Mouse (Mus musculus): ENCODE results near the gene Adprh.

Gene Adprh

DNA sequence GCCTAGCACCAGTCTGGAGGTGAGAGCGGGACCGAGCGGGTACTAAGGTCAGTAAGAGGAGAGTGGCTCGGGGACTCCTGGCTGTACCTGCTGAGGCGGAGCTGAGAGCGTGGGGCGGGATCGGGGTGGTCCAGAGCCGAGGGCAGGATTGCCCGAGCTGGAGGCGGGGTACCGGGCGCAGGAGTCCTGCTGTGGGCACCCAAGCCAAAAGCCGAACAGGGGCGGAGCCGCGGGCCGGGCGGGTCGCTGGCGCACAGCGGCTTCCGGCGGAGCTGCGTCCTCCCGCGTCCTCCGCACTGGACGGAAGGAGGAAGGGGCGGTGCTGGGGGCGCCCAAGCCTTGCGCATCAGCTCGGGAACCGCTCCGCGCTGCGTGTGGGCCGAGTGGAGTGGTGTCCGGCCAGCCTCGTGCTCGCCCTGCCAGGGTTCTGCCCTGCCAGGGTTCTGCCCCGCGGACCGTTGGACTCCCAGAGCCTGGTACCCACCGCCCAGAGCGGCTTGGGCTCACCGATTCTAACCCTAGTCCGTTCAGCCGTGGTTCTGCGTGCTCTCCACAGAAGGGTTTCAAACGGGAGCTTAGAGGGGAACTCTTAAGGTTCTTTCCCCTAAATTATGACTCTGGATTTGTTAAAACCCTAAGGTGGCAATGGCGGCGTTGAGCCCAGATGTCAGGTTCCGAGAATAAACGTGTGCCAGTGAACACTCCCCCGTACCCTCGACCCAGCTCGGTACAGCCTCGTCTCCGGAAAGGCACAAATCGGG lies at the start of gene Adprh:
Adprh (minus strand) TSS at position 262 of the 761 bp plus-strand sequence.
- peak; percentile 93 to 95 for DNase-seq

DNA sequence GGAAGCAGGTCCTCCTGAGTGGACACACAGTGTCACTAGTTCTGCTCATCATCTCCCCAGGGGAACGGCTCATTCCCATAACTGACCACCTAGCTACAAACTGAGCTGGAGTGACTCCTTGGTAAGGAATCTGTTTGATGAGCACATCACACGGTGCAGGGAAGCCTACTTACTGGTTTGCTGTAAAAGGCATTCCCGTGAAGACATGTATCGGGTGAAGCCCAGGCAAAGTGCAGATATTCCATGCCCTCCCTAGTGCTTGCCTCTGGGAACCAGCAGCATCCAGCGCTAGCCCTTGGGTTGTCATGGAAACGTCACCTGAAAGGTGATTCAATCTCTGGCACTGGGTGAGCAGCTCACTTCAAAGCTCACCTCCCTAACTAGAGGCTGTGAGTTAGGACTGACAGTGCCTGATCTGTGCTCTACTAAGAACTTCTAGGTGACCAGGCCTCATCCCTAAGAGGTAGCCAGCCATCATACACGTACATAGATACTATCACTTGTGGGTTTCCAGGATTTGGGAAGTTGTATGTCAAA lies 44.2 kb upstream of the Adprh start:
- DNase-seq, result no peak

DNA sequence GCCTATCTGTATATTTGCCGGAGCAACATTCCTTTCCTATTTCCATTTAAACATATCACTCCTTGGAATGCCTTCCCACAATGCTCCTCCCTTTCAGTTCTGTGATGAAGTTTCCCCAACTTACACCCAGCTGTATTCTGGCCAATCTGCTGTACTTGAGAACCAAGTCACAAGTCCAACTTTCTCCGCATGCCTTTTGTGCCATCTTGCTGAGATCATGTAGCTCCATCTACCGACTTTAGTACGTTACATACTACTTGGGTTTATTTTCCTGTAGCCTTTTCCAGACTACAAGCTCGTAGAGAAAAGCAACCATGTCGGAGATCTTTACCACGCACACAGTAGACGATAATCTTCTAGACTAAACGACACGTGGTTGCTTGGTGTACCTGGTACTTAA lies 41.4 kb upstream of the Adprh start:
- no peak for DNase-seq

DNA sequence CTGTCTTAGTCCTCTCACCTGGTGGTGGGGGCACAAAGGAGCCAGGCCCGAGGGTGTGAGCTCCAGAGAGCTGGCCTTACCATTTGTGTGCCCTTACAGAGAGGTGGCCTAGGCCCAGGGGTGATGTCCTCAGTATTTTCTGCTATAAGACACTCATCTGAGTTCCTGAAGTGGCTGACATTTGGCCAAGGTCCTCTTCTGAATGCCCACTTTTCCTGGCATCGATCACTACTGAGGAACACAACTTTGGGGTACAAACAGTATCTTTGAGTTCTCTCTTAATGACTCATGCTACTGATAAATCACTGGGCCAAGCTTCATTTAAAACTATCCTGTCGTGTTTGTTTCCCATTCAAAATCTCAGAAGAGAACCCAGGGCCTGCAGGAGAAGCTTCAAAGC lies 40.0 kb upstream of the Adprh start:
- DNase-seq, result no peak

- DNase-seq, result no peak
Measured at GRCm38 (mm10) chr16:38483582-38484309, 31.2 kb upstream of the Adprh start.

GRCm38 (mm10) chr16:38482780-38483562 lies 30.5 kb upstream of the Adprh start:
- peak in 1 of 2 experiments; percentile 57 for DNase-seq

GRCm38 (mm10) chr16:38481327-38481726 lies 28.8 kb upstream of the Adprh start:
- no peak for DNase-seq

DNA sequence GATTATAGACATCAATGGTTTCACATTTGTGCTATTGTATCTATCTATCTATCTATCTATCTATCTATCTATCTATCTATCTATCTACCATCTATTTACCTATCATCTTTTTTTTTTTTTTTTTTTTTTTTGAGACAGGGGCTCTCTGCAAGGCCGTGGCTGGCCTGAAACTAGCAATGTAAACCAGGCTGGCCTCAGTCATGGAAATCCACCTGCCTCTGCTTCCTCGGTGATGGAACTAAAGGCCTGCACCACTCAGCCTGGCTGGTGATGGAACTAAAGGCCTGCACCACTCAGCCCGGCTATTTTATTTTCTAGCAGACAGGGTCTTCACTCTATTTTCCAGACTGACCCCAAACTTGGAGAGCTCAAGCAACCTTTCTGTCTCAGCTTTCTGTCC lies 25.8 kb upstream of the Adprh start:
- no peak for DNase-seq

- peak; percentile 11 for DNase-seq
Measured at GRCm38 (mm10) chr16:38477241-38477608, 24.7 kb upstream of the Adprh start.

- peak; percentile 62 to 68 for DNase-seq
Measured at GRCm38 (mm10) chr16:38476312-38477240, 24.1 kb upstream of the Adprh start.

- no peak for DNase-seq
Measured at GRCm38 (mm10) chr16:38475681-38476311, 23.3 kb upstream of the Adprh start.

GRCm38 (mm10) chr16:38474677-38475286 lies 22.3 kb upstream of the Adprh start:
- no peak for DNase-seq

DNA sequence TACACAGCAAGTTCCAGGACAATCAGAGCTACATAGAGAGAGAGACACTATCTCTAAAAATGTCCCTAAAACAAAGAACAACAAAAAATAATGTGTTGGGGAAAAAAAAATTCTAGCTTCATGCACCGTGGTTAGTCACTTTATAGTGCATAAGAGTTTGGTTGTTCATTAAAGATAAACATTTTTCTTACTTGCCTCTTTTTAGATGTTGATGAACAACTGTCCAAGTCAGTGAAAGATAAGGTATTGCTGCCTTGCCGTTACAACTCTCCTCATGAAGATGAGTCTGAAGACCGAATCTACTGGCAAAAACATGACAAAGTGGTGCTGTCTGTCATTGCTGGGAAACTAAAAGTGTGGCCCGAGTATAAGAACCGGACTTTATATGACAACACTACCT lies 21.2 kb upstream of the Adprh start:
- no peak for DNase-seq

DNA sequence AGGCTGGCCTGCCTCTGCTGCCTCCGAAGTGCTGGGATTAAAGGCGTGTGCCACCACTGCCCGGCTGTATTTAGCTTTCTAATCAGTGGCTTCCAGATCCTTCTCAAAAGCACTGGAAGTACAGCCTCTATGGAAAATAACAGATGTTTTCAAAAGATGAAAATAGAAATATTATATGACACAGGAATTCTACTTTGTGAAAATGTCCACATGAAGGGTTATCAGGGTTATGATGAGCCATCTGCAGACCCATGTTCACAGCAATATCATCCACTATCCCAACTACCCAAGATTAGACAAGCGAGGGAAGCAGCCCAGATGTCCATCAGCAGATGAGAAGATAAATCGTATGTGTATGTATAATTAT lies 20.0 kb upstream of the Adprh start:
- no peak for DNase-seq

DNA sequence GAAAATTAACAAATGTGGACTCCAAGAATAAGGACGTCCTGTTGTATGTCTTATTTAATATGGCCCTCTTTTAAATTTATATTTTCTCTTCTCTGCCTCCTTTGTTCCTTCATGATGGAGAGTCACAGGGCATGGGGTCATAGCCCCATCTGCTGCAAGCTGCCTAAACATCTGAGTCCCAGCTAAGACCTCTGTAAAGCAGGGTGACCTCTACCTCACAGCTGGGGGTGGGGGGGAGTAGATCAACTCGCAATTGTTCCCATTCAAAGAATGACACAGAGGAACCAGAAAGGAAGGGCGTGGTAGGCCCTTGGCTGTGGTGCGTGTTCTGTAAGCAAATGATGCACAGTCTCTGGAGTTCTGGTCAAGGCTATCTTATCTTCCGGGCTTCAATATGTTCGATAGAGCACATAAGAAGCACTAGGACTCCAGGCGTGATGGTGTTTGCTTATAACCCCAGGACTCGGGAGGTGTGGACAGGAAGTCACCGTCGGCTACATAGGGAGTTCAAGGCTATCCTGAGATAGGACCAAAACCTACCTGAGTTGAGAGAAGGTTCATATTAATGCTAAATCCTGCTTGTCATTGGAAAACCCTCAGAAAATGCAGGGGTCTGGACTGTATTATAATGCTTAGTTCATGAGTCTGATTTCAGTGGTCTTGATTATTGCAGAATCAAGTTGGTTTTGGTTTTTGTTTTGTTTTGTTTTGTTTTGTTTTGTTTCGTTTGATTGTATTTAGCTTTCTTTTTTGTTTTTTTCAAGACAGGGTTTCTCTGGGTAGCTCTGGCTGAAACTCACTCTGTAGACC lies 19.4 kb upstream of the Adprh start:
- no peak for DNase-seq

GRCm38 (mm10) chr16:38469437-38469836 lies 16.9 kb upstream of the Adprh start:
- no peak for DNase-seq

DNA sequence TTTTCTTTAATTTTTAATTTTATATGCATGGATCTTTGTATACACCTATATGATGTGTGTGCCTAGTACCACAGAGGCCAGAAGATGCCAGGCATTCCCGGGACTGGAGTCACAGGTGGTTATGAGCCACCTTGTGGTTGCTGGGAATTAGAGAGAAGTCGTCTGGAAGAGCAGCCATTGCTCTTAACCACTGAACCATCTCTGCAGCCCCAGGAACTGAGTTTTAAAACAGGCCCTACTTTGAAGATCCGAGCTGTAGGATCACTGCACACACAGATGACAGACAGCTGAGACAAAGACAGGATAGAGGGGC lies 16.2 kb upstream of the Adprh start:
- no peak for DNase-seq

DNA sequence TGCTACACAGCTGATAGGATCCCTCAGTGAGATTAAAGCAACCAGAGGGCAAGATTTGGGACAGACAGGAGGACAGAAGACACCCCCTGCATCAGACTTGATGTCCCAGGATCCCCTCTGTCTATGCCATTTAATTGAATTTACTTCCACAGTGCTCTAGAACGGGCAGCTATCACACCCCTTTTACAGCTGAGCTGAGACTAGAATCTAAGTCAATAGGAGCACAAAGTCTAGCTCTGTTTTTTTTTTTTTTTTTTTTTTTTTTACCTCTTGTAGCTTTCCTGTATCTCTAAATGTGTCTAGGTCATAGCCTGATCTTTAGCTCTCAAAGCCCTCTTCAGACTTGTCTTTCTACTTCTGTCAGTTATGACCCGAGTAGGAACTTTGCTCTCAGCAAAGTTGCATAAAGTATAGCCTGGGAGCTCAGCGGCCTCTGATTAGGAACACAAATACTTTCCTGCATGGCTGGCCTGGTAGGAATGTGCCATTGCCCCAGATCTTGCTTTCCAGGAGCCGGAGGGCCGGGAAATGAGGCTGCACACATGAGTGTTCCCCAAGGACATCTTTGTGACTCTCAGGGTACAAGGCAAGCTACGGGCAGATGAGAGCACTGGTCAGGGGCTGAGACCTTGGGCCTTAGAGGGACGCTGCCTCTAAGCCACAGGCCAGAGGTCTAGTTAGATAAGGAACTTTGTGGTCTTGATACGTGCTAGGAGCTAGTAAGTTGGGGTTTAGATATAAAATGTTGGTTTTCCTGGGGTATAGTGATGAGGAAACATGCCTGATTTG lies 15.6 kb upstream of the Adprh start:
- DNase-seq, result no peak

DNA sequence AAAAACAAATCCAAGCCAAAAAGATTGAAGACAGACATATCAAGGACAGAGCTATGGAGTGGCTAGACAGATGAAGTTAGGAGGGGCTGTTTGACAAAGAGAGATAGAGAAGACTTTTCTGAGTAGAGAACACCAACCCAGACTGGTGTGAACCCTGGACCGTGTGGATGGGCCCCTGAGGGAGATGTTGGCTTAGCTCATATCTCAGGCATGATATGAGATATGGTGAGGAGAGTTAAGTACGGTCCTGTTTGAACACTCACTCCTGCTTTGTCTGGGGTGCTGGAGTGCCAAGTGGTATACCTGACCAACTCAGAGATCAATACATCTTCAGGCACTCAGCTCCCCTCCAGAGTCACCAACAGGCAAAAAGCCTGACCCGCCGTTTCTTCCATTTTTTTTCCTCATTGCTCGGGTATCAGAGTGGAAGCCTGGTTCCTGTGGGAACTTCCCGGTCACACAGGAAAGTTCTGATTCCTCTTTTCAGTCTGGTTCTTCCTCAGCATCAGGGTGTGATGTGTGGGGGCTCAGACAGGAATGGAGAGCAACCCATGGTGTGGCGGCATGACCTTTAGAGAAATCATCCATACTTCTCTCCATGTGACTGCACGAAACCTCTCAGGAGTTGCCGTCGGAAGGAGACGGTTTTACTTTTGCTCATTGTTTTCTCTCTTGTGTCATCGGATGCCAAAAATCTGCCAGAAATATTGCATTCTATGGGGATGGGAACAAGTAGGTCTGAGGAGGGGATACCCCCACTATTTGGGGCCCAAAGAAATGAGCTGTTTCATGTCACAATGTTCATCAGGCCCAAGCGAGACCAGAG lies 14.8 kb upstream of the Adprh start:
- DNase-seq, result no peak

All from cerebellum, postnatal 25 days (tissue).